Mouse (Mus musculus): ENCODE measurements around the gene Asic2. TPM values are rescaled to one million over a fixed set of nuclear protein-coding genes. Genes with fewer than 3 reads are reported as not detected.

Asic2 gene
- polyA plus RNA-seq, 1 experiment from 2014 or later, result 0.27 TPM

GRCm38 (mm10) chr11:80949068-80949738, 1019.1 kb downstream of the Asic2 start:
- H3K9me3 ChIP-seq (replicated peaks; ENCODE audit: control insufficient read depth, low read length), result no peaks in the 10 kb centered on the region
- no peaks in the 10 kb centered on the region for H3K36me3 ChIP-seq (ENCODE audit: control insufficient read depth, insufficient read depth, low read length)
- no peak for ATAC-seq (ENCODE audit: insufficient read depth, low FRiP score)
- no peaks in the 10 kb centered on the region for H3K27me3 ChIP-seq (ENCODE audit: control insufficient read depth, insufficient read depth, low read length)
- H3K4me3 ChIP-seq (replicated peaks; ENCODE audit: low read length), result no peak overlapping the region
- H3K4me2 ChIP-seq (ENCODE audit: low read depth, low read length), result no peak overlapping the region
- H3K9ac ChIP-seq (ENCODE audit: low read length), result no peak overlapping the region
- WGBS, result 67% methylated on average over 11 of the region's 11 CpGs
- no peak overlapping the region for H3K27ac ChIP-seq (ENCODE audit: low read length)
- no peaks in the 10 kb centered on the region for H3K4me1 ChIP-seq (ENCODE audit: control insufficient read depth, insufficient read depth, low read length)

GRCm38 (mm10) chr11:80948103-80948502, 1020.2 kb downstream of the Asic2 start:
- Histone ChIP-seq H3K27me3 (ENCODE audit: control insufficient read depth, insufficient read depth, low read length) (no peaks in the 10 kb centered on the region), H3K27ac (ENCODE audit: low read length) (no peak overlapping the region), H3K36me3 (ENCODE audit: control insufficient read depth, insufficient read depth, low read length) (no peaks in the 10 kb centered on the region), H3K9me3 (replicated peaks; ENCODE audit: control insufficient read depth, low read length) (no peaks in the 10 kb centered on the region), H3K9ac (ENCODE audit: low read length) (no peak overlapping the region), H3K4me3 (replicated peaks; ENCODE audit: low read length) (no peak overlapping the region), H3K4me1 (ENCODE audit: control insufficient read depth, insufficient read depth, low read length) (no peaks in the 10 kb centered on the region), H3K4me2 (ENCODE audit: low read depth, low read length) (no peak overlapping the region)
- no peak for ATAC-seq (ENCODE audit: insufficient read depth, low FRiP score)
- WGBS, result 7% methylated on average over 2 of the region's 2 CpGs

- Histone ChIP-seq H3K27ac (ENCODE audit: low read length) (no peak overlapping the region), H3K4me1 (ENCODE audit: control insufficient read depth, insufficient read depth, low read length) (no peaks in the 10 kb centered on the region), H3K9ac (ENCODE audit: low read length) (no peak overlapping the region), H3K27me3 (ENCODE audit: control insufficient read depth, insufficient read depth, low read length) (no peaks in the 10 kb centered on the region), H3K4me2 (ENCODE audit: low read depth, low read length) (no peak overlapping the region), H3K36me3 (ENCODE audit: control insufficient read depth, insufficient read depth, low read length) (no peaks in the 10 kb centered on the region), H3K9me3 (replicated peaks; ENCODE audit: control insufficient read depth, low read length) (no peaks in the 10 kb centered on the region), H3K4me3 (replicated peaks; ENCODE audit: low read length) (no peak overlapping the region)
- ATAC-seq (ENCODE audit: insufficient read depth, low FRiP score), result no peak
- 67% methylated on average over 6 of the region's 6 CpGs for WGBS
These were observed 1022.1 kb downstream of the Asic2 start for GRCm38 (mm10) chr11:80946163-80946562.

- H3K9ac ChIP-seq (ENCODE audit: low read length), result no peak overlapping the region
- ATAC-seq (ENCODE audit: insufficient read depth, low FRiP score), result no peak; the same call in 1 of the 2 replicates
- H3K27ac ChIP-seq (ENCODE audit: low read length), result no peak overlapping the region
- no peaks in the 10 kb centered on the region for H3K4me1 ChIP-seq (ENCODE audit: control insufficient read depth, insufficient read depth, low read length)
- no peaks in the 10 kb centered on the region for H3K9me3 ChIP-seq (replicated peaks; ENCODE audit: control insufficient read depth, low read length)
- no peaks in the 10 kb centered on the region for H3K36me3 ChIP-seq (ENCODE audit: control insufficient read depth, insufficient read depth, low read length)
- H3K4me2 ChIP-seq (ENCODE audit: low read depth, low read length), result no peak overlapping the region
- no peak overlapping the region for H3K4me3 ChIP-seq (replicated peaks; ENCODE audit: low read length)
- 65% methylated on average over 19 of the region's 19 CpGs for WGBS
- no peaks in the 10 kb centered on the region for H3K27me3 ChIP-seq (ENCODE audit: control insufficient read depth, insufficient read depth, low read length)
These were observed 1044.8 kb downstream of the Asic2 start for GRCm38 (mm10) chr11:80923286-80923951.

GRCm38 (mm10) chr11:80918332-80918731, 1049.9 kb downstream of the Asic2 start:
- 80% methylated on average over 5 of the region's 5 CpGs for WGBS
- no peaks in the 10 kb centered on the region for H3K27me3 ChIP-seq (ENCODE audit: control insufficient read depth, insufficient read depth, low read length)
- H3K4me2 ChIP-seq (ENCODE audit: low read depth, low read length), result no peak overlapping the region
- H3K36me3 ChIP-seq (ENCODE audit: control insufficient read depth, insufficient read depth, low read length), result no peaks in the 10 kb centered on the region
- no peak for ATAC-seq (ENCODE audit: insufficient read depth, low FRiP score)
- H3K4me3 ChIP-seq (replicated peaks; ENCODE audit: low read length), result no peak overlapping the region
- H3K27ac ChIP-seq (ENCODE audit: low read length), result no peak overlapping the region
- H3K9ac ChIP-seq (ENCODE audit: low read length), result no peak overlapping the region
- no peaks in the 10 kb centered on the region for H3K4me1 ChIP-seq (ENCODE audit: control insufficient read depth, insufficient read depth, low read length)
- H3K9me3 ChIP-seq (replicated peaks; ENCODE audit: control insufficient read depth, low read length), result no peaks in the 10 kb centered on the region

GRCm38 (mm10) chr11:80917688-80918087, 1050.6 kb downstream of the Asic2 start:
- H3K9ac ChIP-seq (ENCODE audit: low read length), result no peak overlapping the region
- no peak overlapping the region for H3K27ac ChIP-seq (ENCODE audit: low read length)
- no peak for ATAC-seq (ENCODE audit: insufficient read depth, low FRiP score)
- no peaks in the 10 kb centered on the region for H3K27me3 ChIP-seq (ENCODE audit: control insufficient read depth, insufficient read depth, low read length)
- H3K9me3 ChIP-seq (replicated peaks; ENCODE audit: control insufficient read depth, low read length), result no peaks in the 10 kb centered on the region
- H3K4me3 ChIP-seq (replicated peaks; ENCODE audit: low read length), result no peak overlapping the region
- H3K4me2 ChIP-seq (ENCODE audit: low read depth, low read length), result no peak overlapping the region
- H3K4me1 ChIP-seq (ENCODE audit: control insufficient read depth, insufficient read depth, low read length), result no peaks in the 10 kb centered on the region
- no peaks in the 10 kb centered on the region for H3K36me3 ChIP-seq (ENCODE audit: control insufficient read depth, insufficient read depth, low read length)

- H3K9ac ChIP-seq (ENCODE audit: low read length), result no peak overlapping the region
- no peaks in the 10 kb centered on the region for H3K4me1 ChIP-seq (ENCODE audit: control insufficient read depth, insufficient read depth, low read length)
- no peak overlapping the region for H3K4me3 ChIP-seq (replicated peaks; ENCODE audit: low read length)
- H3K27ac ChIP-seq (ENCODE audit: low read length), result no peak overlapping the region
- no peaks in the 10 kb centered on the region for H3K27me3 ChIP-seq (ENCODE audit: control insufficient read depth, insufficient read depth, low read length)
- H3K36me3 ChIP-seq (ENCODE audit: control insufficient read depth, insufficient read depth, low read length), result no peaks in the 10 kb centered on the region
- 34% methylated on average over 4 of the region's 4 CpGs for WGBS
- no peak for ATAC-seq (ENCODE audit: insufficient read depth, low FRiP score)
- H3K4me2 ChIP-seq (ENCODE audit: low read depth, low read length), result no peak overlapping the region
- H3K9me3 ChIP-seq (replicated peaks; ENCODE audit: control insufficient read depth, low read length), result no peaks in the 10 kb centered on the region
These were observed 1054.7 kb downstream of the Asic2 start for GRCm38 (mm10) chr11:80913408-80914024.

- no peak overlapping the region for H3K9ac ChIP-seq (ENCODE audit: low read length)
- no peaks in the 10 kb centered on the region for H3K27me3 ChIP-seq (ENCODE audit: control insufficient read depth, insufficient read depth, low read length)
- no peaks in the 10 kb centered on the region for H3K9me3 ChIP-seq (replicated peaks; ENCODE audit: control insufficient read depth, low read length)
- H3K4me2 ChIP-seq (ENCODE audit: low read depth, low read length), result no peak overlapping the region
- H3K27ac ChIP-seq (ENCODE audit: low read length), result no peak overlapping the region
- ATAC-seq (ENCODE audit: insufficient read depth, low FRiP score), result no peak
- no peak overlapping the region for H3K4me3 ChIP-seq (replicated peaks; ENCODE audit: low read length)
- no peaks in the 10 kb centered on the region for H3K4me1 ChIP-seq (ENCODE audit: control insufficient read depth, insufficient read depth, low read length)
- no peaks in the 10 kb centered on the region for H3K36me3 ChIP-seq (ENCODE audit: control insufficient read depth, insufficient read depth, low read length)
- 81% methylated on average over 5 of the region's 5 CpGs for WGBS
These were observed 1055.5 kb downstream of the Asic2 start for GRCm38 (mm10) chr11:80912721-80913120.

- Histone ChIP-seq H3K4me3 (replicated peaks; ENCODE audit: low read length) (no peak overlapping the region), H3K36me3 (ENCODE audit: control insufficient read depth, insufficient read depth, low read length) (no peaks in the 10 kb centered on the region), H3K27ac (ENCODE audit: low read length) (no peak overlapping the region), H3K9me3 (replicated peaks; ENCODE audit: control insufficient read depth, low read length) (no peaks in the 10 kb centered on the region), H3K9ac (ENCODE audit: low read length) (no peak overlapping the region), H3K4me2 (ENCODE audit: low read depth, low read length) (no peak overlapping the region), H3K27me3 (ENCODE audit: control insufficient read depth, insufficient read depth, low read length) (no peaks in the 10 kb centered on the region), H3K4me1 (ENCODE audit: control insufficient read depth, insufficient read depth, low read length) (no peaks in the 10 kb centered on the region)
- 83% methylated on average over 6 of the region's 6 CpGs for WGBS
- no peak for ATAC-seq (ENCODE audit: insufficient read depth, low FRiP score)
These were observed 1060.4 kb downstream of the Asic2 start for GRCm38 (mm10) chr11:80907820-80908219.
